Mouse (Mus musculus) ES-Bruce4 (cell line): ENCODE measurements at regions not wholly inside any gene's neighbourhood (a gene's known extent, or its start where the extent isn't known, plus 50 kb on each side); places are given as distances from the start of the nearest gene placed in this dataset.

ENCODE experiments used
- CTCF ChIP-seq: IDR thresholded peaks from one replicate; pipeline ENCODE4 v1.8.1; 2011; ENCODE audit warnings: low read depth, low read length
- EP300 ChIP-seq: IDR thresholded peaks from 2 replicates; pipeline ENCODE4 v1.6.1; 2011; ENCODE audit warnings: low read depth, low read length; ENCODE audit not compliant: insufficient read depth

DNA sequence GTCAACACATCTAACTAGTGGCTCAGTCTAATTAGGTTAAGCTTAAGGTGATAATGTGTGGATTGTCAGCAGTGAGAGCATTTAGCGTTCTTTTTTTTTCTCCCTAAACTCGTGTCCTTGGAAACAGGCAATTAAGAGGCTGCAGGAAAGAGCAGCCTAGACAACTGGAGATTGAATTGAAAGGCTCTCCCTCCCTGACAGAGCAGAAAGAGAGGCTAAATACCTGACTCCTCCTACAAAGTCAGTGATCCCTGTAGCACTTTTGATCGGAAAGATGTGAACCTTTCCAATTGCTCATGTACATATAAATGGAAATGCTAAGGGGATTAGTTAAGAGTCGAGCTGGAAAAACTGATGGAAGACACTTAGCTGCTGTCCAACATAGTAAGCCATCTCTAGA is 710.1 kb downstream of the Cdh8 start:
- TF ChIP-seq EP300 (no peak), CTCF (no peak)
